Mouse (Mus musculus) liver, embryonic 14.5 days (tissue): Measurements from ENCODE around the gene Stxbp5. TPM values are rescaled to one million over a fixed set of nuclear protein-coding genes. Genes with fewer than 3 reads are reported as not detected.

Source experiments
- ATAC-seq: fragments of 200-750 bp; cut with Nextera tagmentation; 2 replicates; pipeline ENCODE4 v1.8.0; 2017; ENCODE audit warnings: moderate number of reproducible peaks, mild to moderate bottlenecking, moderate library complexity; ENCODE audit not compliant: insufficient read depth
- DNase-seq, 3 experiments: peaks; one replicate each; pipeline ENCODE4 v3.0.0-alpha.2; 2012 to 2013; ENCODE audit warnings: low read depth in 3 of 3, low spot score in 3 of 3
- H3K27ac ChIP-seq: fragments of 300-500 bp; sonication (generic); 2 replicates; pipeline ENCODE4 v1.5.1; 2014; ENCODE audit warnings: moderate library complexity, mild to moderate bottlenecking, control low read depth, inconsistent platforms
- H3K27me3 ChIP-seq: fragments of 300-500 bp; sonication (generic); 2 replicates; pipeline ENCODE4 v1.6.1; 2014; ENCODE audit warnings: mild to moderate bottlenecking, low read length, moderate library complexity; ENCODE audit not compliant: control insufficient read depth, insufficient read depth
- H3K36me3 ChIP-seq: fragments of 300-500 bp; sonication (generic); replicated peaks from 2 replicates; pipeline ENCODE4 v1.6.1; 2014; ENCODE audit warnings: low read depth; ENCODE audit not compliant: control insufficient read depth, insufficient read depth
- H3K4me1 ChIP-seq, 2 experiments: fragments of 200-500 bp in 1 of 2; fragments of 300-500 bp in 1 of 2; sonication (generic) in 1 of 2; replicated peaks; 2 replicates each; pipeline ENCODE4 v1.6.1; 2012 to 2014; ENCODE audit warnings: antibody characterized with exemption in 1 of 2, inconsistent platforms in 1 of 2, low read length in 1 of 2; ENCODE audit not compliant: control insufficient read depth in 2 of 2, insufficient read depth in 2 of 2
- H3K4me2 ChIP-seq: fragments of 300-500 bp; sonication (generic); 2 replicates; pipeline ENCODE4 v1.6.1; 2014; ENCODE audit warnings: low read depth, mild to moderate bottlenecking, control low read depth, moderate library complexity
- H3K4me3 ChIP-seq, 2 experiments: fragments of 200-500 bp in 1 of 2; fragments of 300-500 bp in 1 of 2; sonication (generic) in 1 of 2; 2 replicates each; pipeline ENCODE4 v1.5.1; 2012 to 2014; ENCODE audit warnings: low read depth in 2 of 2, low read length in 2 of 2, mild to moderate bottlenecking in 2 of 2, control low read depth in 1 of 2, inconsistent platforms in 1 of 2, moderate library complexity in 1 of 2; ENCODE audit not compliant: insufficient read depth in 1 of 2
- H3K9ac ChIP-seq: fragments of 300-500 bp; sonication (generic); replicated peaks from 2 replicates; pipeline ENCODE4 v1.6.1; 2014; ENCODE audit warnings: mild to moderate bottlenecking, control low read depth, moderate library complexity
- H3K9me3 ChIP-seq: fragments of 300-500 bp; sonication (generic); 2 replicates; pipeline ENCODE4 v1.6.1; 2016; ENCODE audit warnings: low read length, mixed read lengths; ENCODE audit not compliant: control insufficient read depth
- CTCF ChIP-seq: IDR thresholded peaks from 2 replicates; pipeline ENCODE4 v1.5.1; 2016; ENCODE audit warnings: antibody characterized with exemption, low read depth, control low read depth
- EP300 ChIP-seq: IDR thresholded peaks from 2 replicates; pipeline ENCODE4 v1.6.1; 2016; ENCODE audit warnings: antibody characterized with exemption, low read depth
- WGBS: fragments of 180-500 bp; shearing (Covaris S2); extraction: QIAGEN DNeasy Blood & Tissue Kit; methylation state at CpG from one replicate; pipeline ENCODE4 v1.1.7; 2014; ENCODE audit not compliant: insufficient replicate concordance; 5-methylcytosine and 5-hydroxymethylcytosine counted together
- polyA plus RNA-seq, 2 experiments: library from polyadenylated mRNA; depleted of rRNA in 1 of 2; stranded (reverse) in 1 of 2; unstranded in 1 of 2; fragments of >200 nt; fragmentation: Nextera tagmentation in 1 of 2; extraction: Ambion mirVana in 1 of 2; gene quantifications; 2 replicates each; pipeline versions ENCODE4 v1.2.1 to v1.2.3; 2012 to 2014

Gene Stxbp5
- polyA plus RNA-seq, 2 experiments, result 3.3 to 4.6 TPM

DNA sequence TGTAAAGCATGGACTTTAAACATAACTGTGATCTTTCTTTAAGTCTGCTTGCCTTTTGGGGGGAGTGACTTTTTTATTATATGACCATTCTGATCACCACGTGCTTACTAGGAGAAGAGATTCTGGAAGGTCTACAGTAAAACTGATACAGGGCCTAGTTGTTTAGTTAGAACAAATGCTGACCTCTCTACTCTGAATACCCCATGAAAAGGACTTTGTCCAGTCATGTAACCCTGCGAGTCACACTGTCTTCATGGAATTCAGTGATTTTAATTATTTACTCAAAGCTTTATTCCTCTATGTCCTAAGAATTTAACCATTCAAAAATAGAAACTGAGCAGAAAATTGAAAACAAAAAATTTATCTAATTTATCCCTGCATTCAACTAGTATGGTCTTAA is 93.3 kb downstream of the Stxbp5 start:
- H3K27ac ChIP-seq, result no peak overlapping the region
- no peak for TF ChIP-seq EP300
- no peak for TF ChIP-seq CTCF
- H3K9me3 ChIP-seq, result no peaks in the 10 kb centered on the region
- H3K4me2 ChIP-seq, result no peak overlapping the region
- WGBS, result 68% methylated on average over 2 of the region's 2 CpGs
- H3K27me3 ChIP-seq, result no peaks in the 10 kb centered on the region
- no peaks in the 10 kb centered on the region; the same call in 1 of the 2 replicates for H3K36me3 ChIP-seq
- H3K4me3 ChIP-seq, result no peak overlapping the region
- DNase-seq, result no peak
- no peaks in the 10 kb centered on the region for H3K4me1 ChIP-seq
- no peak for ATAC-seq
- H3K9ac ChIP-seq, result no peak overlapping the region

DNA sequence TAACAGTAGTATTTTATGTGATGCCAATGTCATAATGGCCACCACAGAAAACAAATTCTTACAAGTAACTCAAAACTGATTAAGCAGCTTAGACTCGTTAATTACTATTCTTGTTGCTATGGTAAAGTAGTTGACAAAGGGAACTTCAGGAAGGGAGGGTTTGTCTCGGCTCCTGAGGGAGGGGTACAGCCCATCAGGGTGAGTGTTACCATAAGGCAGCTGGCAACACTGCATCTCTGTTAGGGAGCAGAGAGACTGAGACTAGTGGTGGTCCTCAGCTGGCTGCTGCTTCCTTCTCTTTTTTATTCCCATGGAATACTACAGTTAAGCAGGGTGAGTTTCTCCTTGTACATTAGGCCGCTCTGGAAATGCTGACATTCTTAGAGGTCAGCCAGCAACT is 95.5 kb downstream of the Stxbp5 start:
- ATAC-seq (no peak), DNase-seq (no peak)
- TF ChIP-seq CTCF (no peak), EP300 (no peak)
- no peaks in the 10 kb centered on the region; the same call in 1 of the 2 replicates for H3K36me3 ChIP-seq
- H3K4me3 ChIP-seq, result no peak overlapping the region
- H3K9me3 ChIP-seq, result no peaks in the 10 kb centered on the region
- no peak overlapping the region for H3K27ac ChIP-seq
- H3K9ac ChIP-seq, result no peak overlapping the region
- H3K27me3 ChIP-seq, result no peaks in the 10 kb centered on the region
- WGBS, result 70% methylated on average over 3 of the region's 3 CpGs
- H3K4me2 ChIP-seq, result no peak overlapping the region
- H3K4me1 ChIP-seq, result no peaks in the 10 kb centered on the region

- Histone ChIP-seq H3K36me3 (no peaks in the 10 kb centered on the region; the same call in 1 of the 2 replicates), H3K4me1 (no peaks in the 10 kb centered on the region), H3K9me3 (no peaks in the 10 kb centered on the region), H3K4me2 (no peak overlapping the region), H3K27ac (no peak overlapping the region), H3K27me3 (no peaks in the 10 kb centered on the region), H3K9ac (no peak overlapping the region), H3K4me3 (no peak overlapping the region)
- 69% methylated on average over 2 of the region's 2 CpGs for WGBS
- DNase-seq, result no peak
- TF ChIP-seq CTCF (no peak), EP300 (no peak)
- ATAC-seq, result no peak
These were observed 97.8 kb downstream of the Stxbp5 start for GRCm38 (mm10) chr10:9803126-9803525.

GRCm38 (mm10) chr10:9801571-9801970 is 99.3 kb downstream of the Stxbp5 start:
- no peak for ATAC-seq
- no peak for DNase-seq

GRCm38 (mm10) chr10:9799085-9799484 is 101.8 kb downstream of the Stxbp5 start:
- H3K4me1 ChIP-seq, result peaks cover 0 to 5% of the 10 kb centered on the region in 2 experiments; a peak in 2 of 4 replicates
- no peak for ATAC-seq
- H3K4me2 ChIP-seq, result no peak overlapping the region
- H3K9ac ChIP-seq, result no peak overlapping the region
- no peak for DNase-seq
- 48% methylated on average over 1 of the region's 1 CpGs for WGBS
- no peaks in the 10 kb centered on the region for H3K27me3 ChIP-seq
- no peaks in the 10 kb centered on the region for H3K9me3 ChIP-seq
- TF ChIP-seq CTCF (no peak), EP300 (no peak)
- no peaks in the 10 kb centered on the region; the same call in 1 of the 2 replicates for H3K36me3 ChIP-seq
- H3K27ac ChIP-seq, result no peak overlapping the region
- no peak overlapping the region for H3K4me3 ChIP-seq

More at GRCm38 (mm10) chr10:9801571-9801970, 99.3 kb downstream of the Stxbp5 start:
- Histone ChIP-seq H3K27me3 (no peaks in the 10 kb centered on the region), H3K36me3 (no peaks in the 10 kb centered on the region; the same call in 1 of the 2 replicates), H3K4me3 (no peak overlapping the region), H3K27ac (no peak overlapping the region), H3K9me3 (no peaks in the 10 kb centered on the region), H3K4me2 (no peak overlapping the region), H3K9ac (no peak overlapping the region), H3K4me1 (no peaks in the 10 kb centered on the region)
- TF ChIP-seq CTCF (no peak), EP300 (no peak)
- 59% methylated on average over 1 of the region's 1 CpGs for WGBS
